Mouse (Mus musculus) heart, postnatal 4 days (tissue): Measurements from ENCODE around the gene Lrch3. TPM values are rescaled to one million over a fixed set of nuclear protein-coding genes. Genes with fewer than 3 reads are reported as not detected.
"Not testable (repeated sequence)": the region's sequence is repeated elsewhere in the genome, so short reads cannot be mapped to it uniquely, and the experiment has no call there.

Experiments used
- DNase-seq: peaks from one replicate; pipeline ENCODE4 v3.0.0; 2021
- total RNA-seq, 2 experiments: library from RNA; stranded (reverse); gene quantifications; 2 replicates each; pipeline ENCODE4 v1.2.3; 2021

Gene Lrch3
- 10 to 100 TPM; 29.0 to 30.9 TPM for total RNA-seq

GRCm38 (mm10) chr16:32913937-32914881 is at the start of gene Lrch3:
Gene Lrch3, plus strand, starts transcription at chr16:32914100.
- peak; percentile 98 for DNase-seq

- no peak for DNase-seq
Measured at GRCm38 (mm10) chr16:32865401-32865800, 48.5 kb upstream of the Lrch3 start.

GRCm38 (mm10) chr16:32866713-32867112 is 47.2 kb upstream of the Lrch3 start:
- no peak for DNase-seq

GRCm38 (mm10) chr16:32867919-32868552 is 45.9 kb upstream of the Lrch3 start:
- DNase-seq, result peak; percentile 90

- no peak for DNase-seq
Measured at GRCm38 (mm10) chr16:32870231-32870630, 43.7 kb upstream of the Lrch3 start.

- DNase-seq, result no peak
Measured at GRCm38 (mm10) chr16:32873366-32873765, 40.5 kb upstream of the Lrch3 start.

- not testable (repeated sequence) for DNase-seq
Measured at GRCm38 (mm10) chr16:32875281-32875680, 38.6 kb upstream of the Lrch3 start.

GRCm38 (mm10) chr16:32875847-32876246 is 38.1 kb upstream of the Lrch3 start:
- no peak for DNase-seq

GRCm38 (mm10) chr16:32876831-32877230 is 37.1 kb upstream of the Lrch3 start:
- no peak for DNase-seq

GRCm38 (mm10) chr16:32877343-32878156 is 36.4 kb upstream of the Lrch3 start, which contains the start of the genes Fyttd1 and Rubcn:
Gene Fyttd1, plus strand, starts transcription at chr16:32877500.
Gene Rubcn, minus strand, starts transcription at chr16:32877766.
- DNase-seq, result peak; percentile 96

GRCm38 (mm10) chr16:32878157-32878598 is 35.7 kb upstream of the Lrch3 start:
- no peak for DNase-seq

- DNase-seq, result no peak
Measured at GRCm38 (mm10) chr16:32878972-32879926, 34.7 kb upstream of the Lrch3 start.

- no peak for DNase-seq
Measured at GRCm38 (mm10) chr16:32881538-32881937, 32.4 kb upstream of the Lrch3 start.

GRCm38 (mm10) chr16:32887996-32888395 is 25.9 kb upstream of the Lrch3 start:
- DNase-seq, result no peak

GRCm38 (mm10) chr16:32889881-32890280 is 24.0 kb upstream of the Lrch3 start:
- DNase-seq, result no peak

- DNase-seq, result no peak
Measured at GRCm38 (mm10) chr16:32896126-32896525, 17.8 kb upstream of the Lrch3 start.

- DNase-seq, result no peak
Measured at GRCm38 (mm10) chr16:32901360-32902050, 12.4 kb upstream of the Lrch3 start.

- no peak for DNase-seq
Measured at GRCm38 (mm10) chr16:32902051-32902428, 11.9 kb upstream of the Lrch3 start.

GRCm38 (mm10) chr16:32906186-32906585 is 7.7 kb upstream of the Lrch3 start:
- no peak for DNase-seq

- DNase-seq, result no peak
Measured at GRCm38 (mm10) chr16:32906727-32907126, 7.2 kb upstream of the Lrch3 start.

- DNase-seq, result no peak
Measured at GRCm38 (mm10) chr16:32913212-32913611, 688 bp upstream of the Lrch3 start.
